Mouse (Mus musculus): ENCODE data around the gene Itgb5. TPM values are rescaled to one million over a fixed set of nuclear protein-coding genes. Genes with fewer than 3 reads are reported as not detected.

The Itgb5 gene
- polyA plus RNA-seq, 1 experiment from 2014 or later: 120 TPM

GRCm38 (mm10) chr16:33833781-33834482, 4.5 kb downstream of the Itgb5 start:
- Histone ChIP-seq H3K4me2 (replicated peaks) (peak overlapping the region; percentile 71), H3K27me3 (no peaks in the 10 kb centered on the region), H3K36me3 (no peaks in the 10 kb centered on the region), H3K9ac (peak overlapping the region; percentile 52; the same call in 1 of the 2 replicates), H3K9me3 (no peaks in the 10 kb centered on the region), H3K4me3 (peak overlapping the region; percentile 30), H3K27ac (peak overlapping the region; percentile 92), H3K4me1 (peaks cover 45% of the 10 kb centered on the region)
- 1% methylated on average over 25 of the region's 25 CpGs for WGBS
- ATAC-seq (ENCODE audit: insufficient number of reproducible peaks, insufficient read depth, low FRiP score, low TSS enrichment): no peak

GRCm38 (mm10) chr16:33836676-33837075, 7.2 kb downstream of the Itgb5 start:
- H3K9me3 ChIP-seq: no peaks in the 10 kb centered on the region
- H3K4me3 ChIP-seq: no peak overlapping the region
- no peak overlapping the region for H3K4me2 ChIP-seq (replicated peaks)
- WGBS: 76% methylated on average over 3 of the region's 3 CpGs
- H3K27ac ChIP-seq: no peak overlapping the region
- no peaks in the 10 kb centered on the region for H3K36me3 ChIP-seq
- H3K4me1 ChIP-seq: peaks cover 51% of the 10 kb centered on the region
- no peak overlapping the region for H3K9ac ChIP-seq
- no peak for ATAC-seq (ENCODE audit: insufficient number of reproducible peaks, insufficient read depth, low FRiP score, low TSS enrichment)
- H3K27me3 ChIP-seq: no peaks in the 10 kb centered on the region

DNA sequence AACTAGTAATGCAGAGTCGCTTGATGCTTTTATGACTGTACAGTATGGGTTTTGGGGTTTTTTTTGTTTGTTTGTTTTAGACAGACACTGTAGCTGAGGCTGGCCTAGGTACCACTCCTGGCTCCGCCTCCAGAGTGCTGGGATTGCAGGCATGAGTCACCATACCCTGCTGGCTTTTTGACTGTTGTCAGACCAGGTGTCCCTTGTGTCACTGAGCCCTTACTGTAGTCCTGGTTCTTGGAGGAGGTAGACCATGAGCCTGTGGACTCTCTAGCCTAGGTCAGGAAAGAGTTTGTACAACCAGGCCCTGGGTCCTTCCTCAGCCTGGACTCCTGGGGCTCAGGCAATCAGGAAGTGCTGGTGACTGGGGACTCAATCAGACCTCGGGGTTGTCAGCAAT, 7.7 kb downstream of the Itgb5 start:
- Histone ChIP-seq H3K4me3 (no peak overlapping the region), H3K4me2 (replicated peaks) (no peak overlapping the region; the same call in 1 of the 2 replicates), H3K4me1 (peaks cover 49% of the 10 kb centered on the region), H3K9ac (no peak overlapping the region), H3K27ac (peak overlapping the region; percentile 67), H3K36me3 (no peaks in the 10 kb centered on the region), H3K9me3 (no peaks in the 10 kb centered on the region), H3K27me3 (no peaks in the 10 kb centered on the region)
- WGBS: 67% methylated on average over 3 of the region's 3 CpGs
- no peak for ATAC-seq (ENCODE audit: insufficient number of reproducible peaks, insufficient read depth, low FRiP score, low TSS enrichment)

DNA sequence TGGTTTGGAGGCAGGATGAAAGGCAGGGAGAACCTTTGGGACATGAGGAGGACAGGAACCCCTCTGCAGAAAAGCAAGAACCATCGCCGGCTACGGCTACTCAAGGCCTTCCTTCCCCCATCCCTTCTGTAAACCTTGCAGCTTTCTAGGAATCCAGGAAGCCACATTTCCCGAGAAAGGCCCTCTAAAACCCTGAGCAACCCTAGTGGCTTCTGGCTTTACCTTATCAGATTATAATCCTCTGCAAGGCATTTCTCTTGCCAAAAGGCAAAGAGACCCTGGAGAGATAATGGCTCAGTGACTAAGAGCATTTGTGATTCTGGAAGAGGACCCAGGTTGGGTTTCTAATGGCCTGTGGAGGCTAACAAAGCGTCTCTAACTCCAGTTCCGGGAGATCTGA, 11.2 kb downstream of the Itgb5 start:
- H3K9ac ChIP-seq: no peak overlapping the region
- no peak for ATAC-seq (ENCODE audit: insufficient number of reproducible peaks, insufficient read depth, low FRiP score, low TSS enrichment)
- no peaks in the 10 kb centered on the region for H3K9me3 ChIP-seq
- H3K27me3 ChIP-seq: no peaks in the 10 kb centered on the region
- no peak overlapping the region for H3K4me3 ChIP-seq
- H3K27ac ChIP-seq: peak overlapping the region; percentile 5; the same call in 1 of the 2 replicates
- H3K4me2 ChIP-seq (replicated peaks): no peak overlapping the region
- WGBS: 64% methylated on average over 6 of the region's 6 CpGs
- peaks cover 27% of the 10 kb centered on the region for H3K4me1 ChIP-seq
- H3K36me3 ChIP-seq: 0 out of 2 replicates have a peak, but pooled peaks cover 2% of the 10 kb centered on the region

GRCm38 (mm10) chr16:33842081-33842880, 12.8 kb downstream of the Itgb5 start:
- no peak for ATAC-seq (ENCODE audit: insufficient number of reproducible peaks, insufficient read depth, low FRiP score, low TSS enrichment)
- no peak overlapping the region for H3K27ac ChIP-seq
- no peak overlapping the region for H3K4me2 ChIP-seq (replicated peaks)
- H3K4me1 ChIP-seq: peaks cover 19% of the 10 kb centered on the region
- H3K9ac ChIP-seq: no peak overlapping the region
- WGBS: 62% methylated on average over 12 of the region's 12 CpGs
- H3K36me3 ChIP-seq: peaks cover 13% of the 10 kb centered on the region
- H3K27me3 ChIP-seq: no peaks in the 10 kb centered on the region
- no peaks in the 10 kb centered on the region for H3K9me3 ChIP-seq
- no peak overlapping the region for H3K4me3 ChIP-seq

DNA sequence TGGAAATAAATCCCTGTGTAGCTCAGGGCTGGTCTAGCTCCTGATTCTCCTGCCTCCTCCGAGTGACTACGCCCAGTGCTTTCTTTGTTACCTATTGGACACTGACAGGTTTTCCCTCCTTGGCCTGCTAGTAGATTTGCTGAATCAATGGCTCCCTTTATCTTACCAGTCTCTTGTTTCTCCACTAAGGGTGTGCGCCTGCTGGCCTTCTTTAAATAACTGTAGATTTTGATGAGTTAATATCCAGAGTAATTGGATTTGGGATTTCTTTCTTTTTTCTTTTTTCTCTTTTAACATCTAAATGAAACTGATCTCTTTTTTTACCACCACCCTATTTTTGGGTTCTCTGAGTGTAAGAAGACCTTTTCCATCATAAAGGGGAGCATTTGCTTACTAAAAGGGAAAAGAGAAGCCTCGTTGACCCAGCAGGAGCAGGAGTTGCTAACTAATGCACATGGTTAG, 14.7 kb downstream of the Itgb5 start:
- H3K27ac ChIP-seq: no peak overlapping the region
- H3K4me2 ChIP-seq (replicated peaks): no peak overlapping the region
- peaks cover 12% of the 10 kb centered on the region; the same call in 1 of the 2 replicates for H3K4me1 ChIP-seq
- no peak overlapping the region for H3K9ac ChIP-seq
- WGBS: 46% methylated on average over 4 of the region's 4 CpGs
- H3K4me3 ChIP-seq: no peak overlapping the region
- H3K9me3 ChIP-seq: no peaks in the 10 kb centered on the region
- no peaks in the 10 kb centered on the region for H3K27me3 ChIP-seq
- H3K36me3 ChIP-seq: peaks cover 13% of the 10 kb centered on the region
- ATAC-seq (ENCODE audit: insufficient number of reproducible peaks, insufficient read depth, low FRiP score, low TSS enrichment): no peak

- Histone ChIP-seq H3K4me3 (no peak overlapping the region), H3K9me3 (no peaks in the 10 kb centered on the region), H3K4me1 (peaks cover 12% of the 10 kb centered on the region; the same call in 1 of the 2 replicates), H3K27me3 (no peaks in the 10 kb centered on the region), H3K9ac (no peak overlapping the region), H3K27ac (no peak overlapping the region), H3K36me3 (peaks cover 13% of the 10 kb centered on the region), H3K4me2 (replicated peaks) (no peak overlapping the region)
- ATAC-seq (ENCODE audit: insufficient number of reproducible peaks, insufficient read depth, low FRiP score, low TSS enrichment): no peak
- 78% methylated on average over 6 of the region's 6 CpGs for WGBS
Measured at GRCm38 (mm10) chr16:33844866-33845265, 15.4 kb downstream of the Itgb5 start.

DNA sequence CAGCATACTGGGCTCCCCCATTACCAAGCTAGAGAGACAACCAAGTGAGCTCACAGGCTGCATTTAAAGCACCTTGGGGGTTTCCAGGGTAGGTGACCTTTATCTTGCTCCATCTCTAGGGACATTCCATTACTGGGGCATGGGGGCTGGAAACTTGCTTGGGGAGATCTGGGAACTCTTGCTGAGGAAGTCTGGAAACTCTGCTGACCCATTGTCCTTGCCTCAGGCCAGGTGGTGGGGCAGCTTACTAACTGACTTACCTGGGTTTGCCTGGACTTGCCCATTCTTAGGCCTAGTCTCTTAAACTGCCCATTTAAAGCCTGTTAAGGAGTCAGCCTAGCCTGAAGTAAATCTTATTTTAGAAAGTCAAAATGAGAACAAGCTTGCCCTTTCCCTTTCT, 23.8 kb downstream of the Itgb5 start:
- Histone ChIP-seq H3K9me3 (no peaks in the 10 kb centered on the region), H3K36me3 (0 out of 2 replicates have a peak, but pooled peaks cover 4% of the 10 kb centered on the region), H3K27ac (no peak overlapping the region), H3K4me1 (peaks cover 5% of the 10 kb centered on the region; the same call in 1 of the 2 replicates), H3K4me2 (replicated peaks) (no peak overlapping the region), H3K9ac (no peak overlapping the region), H3K27me3 (no peaks in the 10 kb centered on the region), H3K4me3 (no peak overlapping the region)
- ATAC-seq (ENCODE audit: insufficient number of reproducible peaks, insufficient read depth, low FRiP score, low TSS enrichment): no peak

DNA sequence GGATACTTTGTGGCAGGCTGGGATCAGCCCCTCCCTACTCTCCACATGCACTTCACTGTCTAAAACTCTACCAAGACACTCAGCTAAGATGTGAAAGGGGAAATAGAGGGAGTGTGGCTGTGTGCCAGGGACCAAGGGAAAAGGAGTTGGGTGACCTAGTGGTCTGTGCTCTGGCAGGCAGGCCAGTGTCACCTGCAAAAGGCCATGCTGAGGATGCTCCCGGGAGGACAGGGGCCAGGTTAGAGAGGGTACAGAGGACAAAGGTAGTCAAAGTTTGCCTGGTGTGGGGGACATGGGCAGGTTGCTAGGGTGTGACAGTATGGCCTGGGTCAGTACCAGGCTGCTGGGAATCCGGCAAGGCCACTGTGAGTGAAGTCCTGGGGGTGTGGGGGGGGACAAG, 29.3 kb downstream of the Itgb5 start:
- no peaks in the 10 kb centered on the region for H3K9me3 ChIP-seq
- no peak overlapping the region for H3K4me3 ChIP-seq
- H3K4me1 ChIP-seq: peaks cover 18% of the 10 kb centered on the region
- no peaks in the 10 kb centered on the region for H3K27me3 ChIP-seq
- no peak overlapping the region for H3K9ac ChIP-seq
- 85% methylated on average over 2 of the region's 2 CpGs for WGBS
- no peak overlapping the region for H3K27ac ChIP-seq
- no peaks in the 10 kb centered on the region for H3K36me3 ChIP-seq
- no peak for ATAC-seq (ENCODE audit: insufficient number of reproducible peaks, insufficient read depth, low FRiP score, low TSS enrichment)
- no peak overlapping the region for H3K4me2 ChIP-seq (replicated peaks)

- H3K4me1 ChIP-seq: peaks cover 18% of the 10 kb centered on the region
- H3K36me3 ChIP-seq: no peaks in the 10 kb centered on the region
- 80% methylated on average over 5 of the region's 5 CpGs for WGBS
- no peak overlapping the region for H3K9ac ChIP-seq
- no peak overlapping the region for H3K27ac ChIP-seq
- no peak for ATAC-seq (ENCODE audit: insufficient number of reproducible peaks, insufficient read depth, low FRiP score, low TSS enrichment)
- H3K9me3 ChIP-seq: no peaks in the 10 kb centered on the region
- H3K4me2 ChIP-seq (replicated peaks): no peak overlapping the region
- no peaks in the 10 kb centered on the region for H3K27me3 ChIP-seq
- no peak overlapping the region for H3K4me3 ChIP-seq
Measured at GRCm38 (mm10) chr16:33859380-33859779, 29.9 kb downstream of the Itgb5 start.

GRCm38 (mm10) chr16:33859988-33860700, 30.7 kb downstream of the Itgb5 start:
- no peaks in the 10 kb centered on the region for H3K27me3 ChIP-seq
- no peak overlapping the region for H3K4me3 ChIP-seq
- H3K36me3 ChIP-seq: no peaks in the 10 kb centered on the region
- no peak overlapping the region for H3K9ac ChIP-seq
- H3K4me1 ChIP-seq: peaks cover 15% of the 10 kb centered on the region
- no peak overlapping the region for H3K4me2 ChIP-seq (replicated peaks)
- no peak for ATAC-seq (ENCODE audit: insufficient number of reproducible peaks, insufficient read depth, low FRiP score, low TSS enrichment)
- 50% methylated on average over 14 of the region's 14 CpGs for WGBS
- H3K27ac ChIP-seq: no peak overlapping the region
- no peaks in the 10 kb centered on the region for H3K9me3 ChIP-seq
